Mouse (Mus musculus) embryonic facial prominence, embryonic 13.5 days (tissue): Measurements from ENCODE around the gene Luzp1. TPM values are rescaled to one million over a fixed set of nuclear protein-coding genes. Genes with fewer than 3 reads are reported as not detected.

Experiments used
- ATAC-seq: fragments of 200-750 bp; cut with Nextera tagmentation; 2 replicates; pipeline ENCODE4 v1.8.0; 2017; ENCODE audit warnings: low read depth; ENCODE audit not compliant: insufficient number of reproducible peaks, insufficient read depth, low FRiP score, low TSS enrichment
- H3K27ac ChIP-seq: fragments of 300-500 bp; sonication (generic); 2 replicates; pipeline ENCODE4 v1.5.1; 2015; ENCODE audit warnings: moderate library complexity, mild to moderate bottlenecking, inconsistent platforms
- H3K27me3 ChIP-seq: fragments of 300-500 bp; sonication (generic); 2 replicates; pipeline ENCODE4 v1.6.1; 2015; ENCODE audit warnings: mild to moderate bottlenecking, inconsistent platforms
- H3K36me3 ChIP-seq: fragments of 300-500 bp; sonication (generic); 2 replicates; pipeline ENCODE4 v1.6.1; 2015; ENCODE audit warnings: mild to moderate bottlenecking, inconsistent platforms
- H3K4me1 ChIP-seq: fragments of 300-500 bp; sonication (generic); 2 replicates; pipeline ENCODE4 v1.6.1; 2015; ENCODE audit warnings: inconsistent platforms
- H3K4me2 ChIP-seq: fragments of 300-500 bp; sonication (generic); 2 replicates; pipeline ENCODE4 v1.6.1; 2015; ENCODE audit warnings: moderate library complexity, mild to moderate bottlenecking, inconsistent platforms
- H3K4me3 ChIP-seq: fragments of 300-500 bp; sonication (generic); 2 replicates; pipeline ENCODE4 v1.5.1; 2015; ENCODE audit warnings: mild to moderate bottlenecking, inconsistent platforms
- H3K9ac ChIP-seq: fragments of 300-500 bp; sonication (generic); 2 replicates; pipeline ENCODE4 v1.6.1; 2015; ENCODE audit warnings: mild to moderate bottlenecking, inconsistent platforms
- H3K9me3 ChIP-seq: fragments of 300-500 bp; sonication (generic); 2 replicates; pipeline ENCODE4 v1.6.1; 2016; ENCODE audit warnings: inconsistent platforms
- WGBS: fragments of 180-500 bp; shearing (Covaris S2); methylation state at CpG from one replicate; pipeline ENCODE4 v1.1.7; 2015; ENCODE audit warnings: mixed read lengths; 5-methylcytosine and 5-hydroxymethylcytosine counted together
- polyA plus RNA-seq: library from polyadenylated mRNA; unstranded; fragments of >200 nt; fragmentation: Nextera tagmentation; extraction: Ambion mirVana; gene quantifications from 2 replicates; pipeline ENCODE4 v1.2.1, GENCODE M21; 2015

The Luzp1 gene
- polyA plus RNA-seq, 1 experiment from 2014 or later, result 164 TPM

GRCm38 (mm10) chr4:136463436-136463835 lies 6.1 kb upstream of the Luzp1 start:
- peak overlapping the region; percentile 97 for H3K4me2 ChIP-seq
- H3K27ac ChIP-seq, result no peak overlapping the region
- 17% methylated on average over 9 of the region's 9 CpGs for WGBS
- ATAC-seq, result no peak
- H3K36me3 ChIP-seq, result no peaks in the 10 kb centered on the region
- H3K27me3 ChIP-seq, result peaks cover 38% of the 10 kb centered on the region
- peaks cover 26% of the 10 kb centered on the region for H3K4me1 ChIP-seq
- no peaks in the 10 kb centered on the region for H3K9me3 ChIP-seq
- H3K4me3 ChIP-seq, result peak overlapping the region; percentile 67
- H3K9ac ChIP-seq, result 0 out of 2 replicates have a peak overlapping the region, but pooled peaks have one; percentile 77

- no peak overlapping the region for H3K4me2 ChIP-seq
Observed at GRCm38 (mm10) chr4:136466226-136466625, 3.3 kb upstream of the Luzp1 start.

GRCm38 (mm10) chr4:136468553-136469327 lies 821 bp upstream of the Luzp1 start:
- no peak overlapping the region for H3K9ac ChIP-seq
- peak overlapping the region; percentile 70; the same call in 1 of the 2 replicates for H3K4me2 ChIP-seq
- peak overlapping the region; percentile 98; the same call in 1 of the 2 replicates for H3K27ac ChIP-seq
- no peak for ATAC-seq
- 71% methylated on average over 14 of the region's 14 CpGs for WGBS
- H3K4me1 ChIP-seq, result peaks cover 31% of the 10 kb centered on the region
- no peaks in the 10 kb centered on the region for H3K9me3 ChIP-seq
- H3K36me3 ChIP-seq, result no peaks in the 10 kb centered on the region
- no peak overlapping the region for H3K4me3 ChIP-seq
- peaks cover 16% of the 10 kb centered on the region for H3K27me3 ChIP-seq

More at GRCm38 (mm10) chr4:136466226-136466625, 3.3 kb upstream of the Luzp1 start:
- ATAC-seq, result no peak
- peaks cover 31% of the 10 kb centered on the region for H3K4me1 ChIP-seq
- H3K27me3 ChIP-seq, result peaks cover 34% of the 10 kb centered on the region
- no peaks in the 10 kb centered on the region for H3K9me3 ChIP-seq
- no peak overlapping the region for H3K4me3 ChIP-seq
- WGBS, result 41% methylated on average over 4 of the region's 4 CpGs
- H3K27ac ChIP-seq, result peak overlapping the region; percentile 57
- peak overlapping the region; percentile 8; the same call in 1 of the 2 replicates for H3K9ac ChIP-seq
- H3K36me3 ChIP-seq, result no peaks in the 10 kb centered on the region

- H3K4me3 ChIP-seq, result peak overlapping the region; percentile 88
- peaks cover 31% of the 10 kb centered on the region for H3K4me1 ChIP-seq
- peaks cover 4% of the 10 kb centered on the region; the same call in 1 of the 2 replicates for H3K27me3 ChIP-seq
- H3K27ac ChIP-seq, result peak overlapping the region; percentile 98
- H3K9ac ChIP-seq, result peak overlapping the region; percentile 92
- WGBS, result under 1% methylated on average over 50 of the region's 55 CpGs
- ATAC-seq, result peak; percentile 59
- no peaks in the 10 kb centered on the region for H3K9me3 ChIP-seq
- peak overlapping the region; percentile 70 for H3K4me2 ChIP-seq
- H3K36me3 ChIP-seq, result no peaks in the 10 kb centered on the region
Observed at GRCm38 (mm10) chr4:136469941-136470346, 383 bp downstream of the Luzp1 start.

GRCm38 (mm10) chr4:136470347-136471071 lies 948 bp downstream of the Luzp1 start:
- H3K4me2 ChIP-seq, result peak overlapping the region; percentile 70
- under 1% methylated on average over 58 of the region's 58 CpGs for WGBS
- H3K9me3 ChIP-seq, result no peaks in the 10 kb centered on the region
- H3K27me3 ChIP-seq, result no peaks in the 10 kb centered on the region
- H3K27ac ChIP-seq, result peak overlapping the region; percentile 98
- H3K4me1 ChIP-seq, result peaks cover 31% of the 10 kb centered on the region
- peak; percentile 29; the same call in 1 of the 2 replicates for ATAC-seq
- H3K9ac ChIP-seq, result peak overlapping the region; percentile 92
- H3K36me3 ChIP-seq, result no peaks in the 10 kb centered on the region
- peak overlapping the region; percentile 88 for H3K4me3 ChIP-seq

- no peak for ATAC-seq
- Histone ChIP-seq H3K9me3 (no peaks in the 10 kb centered on the region), H3K36me3 (0 out of 2 replicates have a peak, but pooled peaks cover 7% of the 10 kb centered on the region), H3K9ac (no peak overlapping the region), H3K27me3 (no peaks in the 10 kb centered on the region), H3K4me3 (no peak overlapping the region), H3K4me2 (no peak overlapping the region), H3K27ac (no peak overlapping the region), H3K4me1 (peaks cover 10% of the 10 kb centered on the region)
- 93% methylated on average over 1 of the region's 1 CpGs for WGBS
Observed at GRCm38 (mm10) chr4:136476692-136477091, 7.1 kb downstream of the Luzp1 start.

GRCm38 (mm10) chr4:136486549-136486948 lies 17.0 kb downstream of the Luzp1 start:
- H3K4me3 ChIP-seq, result no peak overlapping the region
- no peaks in the 10 kb centered on the region for H3K4me1 ChIP-seq
- H3K9me3 ChIP-seq, result no peaks in the 10 kb centered on the region
- H3K9ac ChIP-seq, result no peak overlapping the region
- H3K27ac ChIP-seq, result no peak overlapping the region
- no peak for ATAC-seq
- H3K27me3 ChIP-seq, result no peaks in the 10 kb centered on the region
- WGBS, result 89% methylated on average over 2 of the region's 2 CpGs
- peaks cover 4% of the 10 kb centered on the region; the same call in 1 of the 2 replicates for H3K36me3 ChIP-seq
- no peak overlapping the region for H3K4me2 ChIP-seq

- Histone ChIP-seq H3K27ac (no peak overlapping the region), H3K4me3 (no peak overlapping the region), H3K9ac (no peak overlapping the region), H3K36me3 (no peaks in the 10 kb centered on the region), H3K4me1 (no peaks in the 10 kb centered on the region), H3K27me3 (no peaks in the 10 kb centered on the region), H3K4me2 (no peak overlapping the region), H3K9me3 (no peaks in the 10 kb centered on the region)
- no peak for ATAC-seq
Observed at GRCm38 (mm10) chr4:136495993-136496392, 26.4 kb downstream of the Luzp1 start.

GRCm38 (mm10) chr4:136505426-136506215 lies 36.1 kb downstream of the Luzp1 start:
- Histone ChIP-seq H3K27me3 (no peaks in the 10 kb centered on the region), H3K9me3 (no peaks in the 10 kb centered on the region), H3K27ac (no peak overlapping the region), H3K36me3 (no peaks in the 10 kb centered on the region), H3K4me3 (no peak overlapping the region), H3K4me1 (peaks cover 5% of the 10 kb centered on the region; the same call in 1 of the 2 replicates), H3K9ac (no peak overlapping the region), H3K4me2 (no peak overlapping the region)
- WGBS, result 57% methylated on average over 2 of the region's 2 CpGs
- no peak for ATAC-seq

- no peak overlapping the region for H3K4me2 ChIP-seq
- no peak overlapping the region for H3K9ac ChIP-seq
- H3K4me1 ChIP-seq, result peaks cover 22% of the 10 kb centered on the region
- H3K9me3 ChIP-seq, result no peaks in the 10 kb centered on the region
- H3K4me3 ChIP-seq, result no peak overlapping the region
- ATAC-seq, result no peak
- no peak overlapping the region for H3K27ac ChIP-seq
- H3K27me3 ChIP-seq, result no peaks in the 10 kb centered on the region
- no peaks in the 10 kb centered on the region for H3K36me3 ChIP-seq
- WGBS, result 58% methylated on average over 1 of the region's 1 CpGs
Observed at GRCm38 (mm10) chr4:136509857-136510256, 40.3 kb downstream of the Luzp1 start.

- no peak overlapping the region for H3K4me2 ChIP-seq
- no peaks in the 10 kb centered on the region for H3K9me3 ChIP-seq
- no peak for ATAC-seq
- no peak overlapping the region for H3K27ac ChIP-seq
- H3K9ac ChIP-seq, result no peak overlapping the region
- H3K4me1 ChIP-seq, result peaks cover 28% of the 10 kb centered on the region
- no peaks in the 10 kb centered on the region for H3K27me3 ChIP-seq
- H3K4me3 ChIP-seq, result no peak overlapping the region
- 52% methylated on average over 4 of the region's 4 CpGs for WGBS
- H3K36me3 ChIP-seq, result no peaks in the 10 kb centered on the region
Observed at GRCm38 (mm10) chr4:136511708-136512107, 42.1 kb downstream of the Luzp1 start.
